Mouse (Mus musculus): ENCODE measurements around the gene Abhd18.
"Not testable (repeated sequence)": the region's sequence is repeated elsewhere in the genome, so short reads cannot be mapped to it uniquely, and the experiment has no call there.

Gene Abhd18
- long read RNA-seq, experiment 1, partial matches to known transcripts = 0 of 1 reads
- long read RNA-seq, experiment 1, other reads (novel, unspliced or antisense) = 1 of 1 reads
- long read RNA-seq, experiment 2, partial matches to known transcripts = 1 of 4 reads
- long read RNA-seq, experiment 2, other reads (novel, unspliced or antisense) = 1 of 4 reads

DNA sequence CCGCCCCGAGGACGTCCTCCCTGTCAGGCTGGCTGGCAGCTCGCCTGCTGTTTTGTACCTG is at the start of gene Abhd18:
Abhd18 (plus strand) TSS at position 14 of the 61 bp plus-strand sequence.
- intact Hi-C loops (cut with DNase I) = loop anchor here (10.0 kb wide), 1 partner anchor 98 kb away; the partner anchor contains the start of gene Larp1b

DNA sequence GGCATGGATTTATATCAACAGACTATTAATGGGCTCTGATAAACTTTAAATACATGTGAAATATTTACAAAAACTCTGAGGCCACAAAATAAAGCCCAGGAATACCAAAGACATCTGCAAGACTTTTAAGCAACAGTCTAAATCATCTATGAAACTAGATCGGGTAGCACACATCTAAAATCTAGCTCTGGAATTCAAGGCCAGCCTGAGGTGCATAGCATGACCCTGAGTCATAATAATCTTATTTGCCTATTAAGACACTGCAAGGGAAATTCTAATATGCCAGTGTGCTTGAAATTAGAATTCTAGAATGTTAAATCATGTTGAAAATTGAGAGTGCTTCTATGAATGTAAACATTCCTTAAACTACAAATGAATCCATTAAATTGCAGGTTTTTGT is 48.7 kb upstream of the Abhd18 start:
- intact Hi-C loops (cut with DNase I) = no loop called here

- intact Hi-C loops (cut with DNase I) = no loop called here
These were observed 48.3 kb upstream of the Abhd18 start for GRCm38 (mm10) chr3:40798500-40798899.

GRCm38 (mm10) chr3:40799530-40800372 is 47.0 kb upstream of the Abhd18 start, which contains the start of gene Plk4:
Gene Plk4, plus strand, starts transcription at chr3:40800019.
- intact Hi-C loops (cut with DNase I) = no loop called here

GRCm38 (mm10) chr3:40800373-40800823 is 46.4 kb upstream of the Abhd18 start:
- intact Hi-C loops (cut with DNase I) = no loop called here

DNA sequence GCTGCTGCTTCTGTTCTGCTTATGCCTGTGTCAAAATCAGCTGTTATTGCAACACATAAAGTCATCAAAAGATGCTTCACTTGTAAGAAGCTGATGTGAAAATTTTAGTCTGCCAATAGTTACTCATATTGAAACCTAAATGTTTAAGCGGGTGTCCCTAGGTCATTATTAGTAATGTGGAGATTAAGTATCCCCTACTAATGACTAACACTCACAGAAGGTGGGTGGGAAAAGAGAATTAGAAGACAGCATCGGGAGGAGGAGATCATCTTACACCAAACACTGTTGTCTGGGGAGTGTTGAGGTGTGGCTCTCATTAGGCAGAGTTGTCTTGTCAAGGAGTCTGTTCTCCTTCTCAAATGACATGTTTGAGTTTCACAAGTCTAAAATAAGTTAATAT is 39.9 kb upstream of the Abhd18 start:
- intact Hi-C loops (cut with DNase I) = no loop called here

DNA sequence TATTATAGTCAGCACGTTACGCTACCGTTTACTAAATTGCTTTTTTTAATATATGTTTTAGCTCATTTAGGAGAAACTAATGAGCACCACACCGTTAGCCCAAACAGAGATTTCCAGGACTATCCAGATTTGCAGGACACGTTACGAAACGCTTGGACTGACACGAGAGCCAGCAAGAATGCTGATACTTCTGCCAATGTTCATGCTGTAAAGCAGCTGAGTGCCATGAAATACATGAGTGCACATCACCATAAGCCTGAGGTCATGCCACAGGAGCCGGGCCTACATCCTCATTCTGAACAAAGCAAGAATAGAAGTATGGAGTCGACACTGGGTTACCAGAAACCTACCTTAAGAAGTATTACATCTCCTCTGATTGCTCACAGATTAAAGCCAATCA is 38.1 kb upstream of the Abhd18 start:
- intact Hi-C loops (cut with DNase I) = no loop called here

DNA sequence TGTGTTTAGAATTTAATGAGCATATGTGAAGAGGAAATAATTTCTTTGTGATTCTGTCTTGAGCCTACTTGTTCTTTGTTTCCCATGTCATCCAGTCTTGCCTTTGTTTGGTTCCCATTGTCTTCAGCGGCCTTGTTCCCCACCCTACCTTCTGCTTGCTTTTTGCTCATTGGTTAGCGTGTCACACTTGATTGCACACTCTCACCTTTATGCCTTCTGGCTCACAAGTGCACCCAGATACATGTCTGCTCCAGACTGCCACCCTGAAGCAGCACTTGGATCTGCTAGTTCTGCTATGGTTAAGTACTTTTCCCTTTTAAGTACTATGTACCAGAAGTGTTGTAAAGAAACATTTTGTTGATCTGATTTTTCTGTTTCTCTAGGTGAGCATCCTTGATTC is 36.9 kb upstream of the Abhd18 start:
- intact Hi-C loops (cut with DNase I) = no loop called here

- intact Hi-C loops (cut with DNase I) = no loop called here
These were observed 33.5 kb upstream of the Abhd18 start for GRCm38 (mm10) chr3:40813275-40813674.

DNA sequence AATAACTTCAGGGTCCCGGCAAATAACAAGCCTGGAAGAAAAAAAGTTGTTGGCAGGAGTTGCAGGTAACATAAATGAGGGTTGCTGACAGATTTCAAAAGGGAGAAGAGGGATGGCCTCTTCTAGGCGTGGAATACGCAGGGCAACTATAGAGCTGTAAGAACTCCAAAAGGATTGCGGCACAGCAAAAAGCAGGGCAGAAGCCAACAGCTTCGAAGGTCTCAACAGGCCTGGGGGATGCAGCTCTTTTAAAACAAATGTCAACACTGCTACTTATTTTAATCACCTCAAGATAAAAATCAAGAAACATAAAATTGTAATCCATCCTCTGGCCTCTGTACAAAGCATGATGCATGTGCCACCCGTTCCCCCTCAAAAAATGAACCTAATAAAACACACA is 1.2 kb upstream of the Abhd18 start:
- intact Hi-C loops (cut with DNase I) = loop anchor here (10.0 kb wide), 1 partner anchor 99 kb away; the partner anchor contains the start of gene Larp1b

DNA sequence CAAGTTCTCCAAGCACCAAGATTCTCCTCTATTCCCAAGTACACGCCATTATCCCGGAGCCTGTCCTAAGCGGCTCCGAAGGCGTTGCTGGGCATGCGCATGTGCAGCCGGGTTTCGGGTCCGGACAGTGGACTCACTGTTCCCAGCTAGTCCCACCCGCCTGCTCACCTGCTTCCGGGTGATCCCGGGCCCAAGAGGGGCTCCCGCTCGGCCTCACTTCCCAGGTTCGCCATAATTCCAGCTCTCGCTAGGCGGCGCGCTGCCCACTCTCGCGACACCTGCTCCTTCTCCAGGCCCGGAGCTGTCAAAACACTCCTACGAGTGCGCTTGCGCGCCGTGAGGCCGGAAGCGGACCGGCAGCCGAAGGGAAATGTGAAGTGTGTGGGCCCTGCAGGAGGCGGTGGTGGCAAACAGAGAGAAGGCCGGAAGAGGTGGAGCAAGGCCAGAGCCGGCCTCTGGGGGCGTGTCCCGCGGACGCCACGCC is 255 bp upstream of the Abhd18 start, which contains the start of gene Mfsd8:
Mfsd8 (minus strand) TSS at position 414 of the 484 bp plus-strand sequence.
- intact Hi-C loops (cut with DNase I) = loop anchor here (10.0 kb wide), 1 partner anchor 98 kb away; the partner anchor contains the start of gene Larp1b

DNA sequence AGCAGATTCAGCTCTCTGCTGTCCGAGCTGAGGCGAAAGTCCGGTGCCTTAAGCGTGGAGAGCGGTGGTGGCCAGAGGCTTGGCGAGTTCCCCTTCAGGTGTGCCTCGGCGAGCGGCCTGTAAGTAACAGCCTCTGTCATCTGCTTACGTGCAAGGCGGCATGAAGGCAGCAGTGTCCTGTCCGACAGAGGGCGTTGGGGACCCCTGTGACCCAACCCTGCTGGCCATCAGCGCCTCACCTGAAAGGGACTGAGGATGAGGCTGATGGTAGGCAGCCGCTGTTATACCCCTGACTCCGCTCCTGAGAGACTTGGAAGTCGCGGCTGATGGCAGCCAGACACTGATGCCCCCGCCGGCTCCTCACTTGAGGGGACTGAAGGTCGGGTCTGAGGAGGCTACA is 248 bp downstream of the Abhd18 start:
- intact Hi-C loops (cut with DNase I) = loop anchor here (10.0 kb wide), 1 partner anchor 98 kb away; the partner anchor contains the start of gene Larp1b

DNA sequence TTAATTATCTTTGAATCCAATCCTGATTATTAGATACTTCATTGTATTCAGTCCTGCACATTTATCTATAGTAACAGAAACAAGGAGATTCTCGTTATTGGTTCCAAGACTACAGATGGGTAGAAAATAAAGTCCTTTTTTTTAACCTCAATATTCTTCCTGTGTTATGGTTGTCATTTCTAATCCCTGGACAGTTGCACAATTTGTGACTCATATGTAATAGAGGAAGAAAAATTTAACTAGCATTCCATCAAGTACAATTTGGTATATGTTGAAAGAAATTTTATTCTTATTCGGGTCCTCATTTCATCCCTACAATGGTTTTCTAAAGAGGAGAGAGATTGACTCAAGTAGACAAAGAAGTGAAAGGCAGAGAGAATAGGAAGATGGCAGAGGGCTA is 1.2 kb downstream of the Abhd18 start:
- intact Hi-C loops (cut with DNase I) = loop anchor here (10.0 kb wide), 1 partner anchor 97 kb away; the partner anchor contains the start of gene Larp1b

DNA sequence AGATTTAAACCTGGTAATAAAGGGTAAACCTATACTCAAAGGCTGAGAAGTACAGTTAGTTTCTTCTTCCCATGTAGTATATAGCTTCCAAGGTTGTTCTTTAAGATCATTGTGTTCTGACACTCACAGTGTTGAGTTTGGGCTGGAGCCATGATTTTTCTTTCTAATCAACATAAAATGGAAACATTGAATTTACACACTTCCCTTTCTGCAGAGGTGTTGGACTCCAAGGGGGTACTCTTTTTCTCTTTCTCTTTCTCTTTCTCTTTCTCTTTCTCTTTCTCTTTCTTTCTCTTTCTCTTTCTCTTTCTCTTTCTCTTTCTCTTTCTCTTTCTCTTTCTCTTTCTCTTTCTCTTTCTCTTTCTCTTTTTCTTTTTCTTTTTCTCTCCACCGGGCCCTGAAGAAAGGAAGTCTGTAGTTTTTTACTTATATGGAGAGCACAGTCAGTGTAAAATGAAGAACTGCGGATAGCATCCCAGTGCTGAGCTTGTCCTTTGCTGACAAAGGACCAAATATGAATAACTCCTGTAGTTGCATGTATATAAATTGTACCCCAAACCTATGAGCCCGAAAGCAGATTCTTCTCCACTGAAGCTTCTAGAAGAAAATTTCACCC is 6.5 kb downstream of the Abhd18 start:
- intact Hi-C loops (cut with DNase I) = not testable (repeated sequence)

GRCm38 (mm10) chr3:40893816-40894258 is 47.1 kb downstream of the Abhd18 start:
- intact Hi-C loops (cut with DNase I) = loop anchor here (10.0 kb wide), 1 partner anchor 51 kb away; the partner anchor contains the start of gene Larp1b

DNA sequence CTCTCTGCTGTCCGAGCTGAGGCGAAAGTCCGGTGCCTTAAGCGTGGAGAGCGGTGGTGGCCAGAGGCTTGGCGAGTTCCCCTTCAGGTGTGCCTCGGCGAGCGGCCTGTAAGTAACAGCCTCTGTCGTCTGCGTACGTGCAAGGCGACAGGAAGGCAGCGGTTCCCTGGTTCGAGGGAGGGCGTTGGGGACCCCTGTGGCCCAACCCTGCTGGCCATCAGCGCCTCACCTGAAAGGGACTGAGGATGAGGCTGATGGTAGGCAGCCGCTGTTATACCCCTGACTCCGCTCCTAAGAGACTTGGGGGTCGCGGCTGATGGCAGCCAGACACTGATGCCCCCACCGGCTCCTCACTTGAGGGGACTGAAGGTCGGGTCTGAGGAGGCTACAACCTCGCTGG is 47.6 kb downstream of the Abhd18 start:
- intact Hi-C loops (cut with DNase I) = loop anchor here (10.0 kb wide), 1 partner anchor 50 kb away; the partner anchor contains the start of gene Larp1b

DNA sequence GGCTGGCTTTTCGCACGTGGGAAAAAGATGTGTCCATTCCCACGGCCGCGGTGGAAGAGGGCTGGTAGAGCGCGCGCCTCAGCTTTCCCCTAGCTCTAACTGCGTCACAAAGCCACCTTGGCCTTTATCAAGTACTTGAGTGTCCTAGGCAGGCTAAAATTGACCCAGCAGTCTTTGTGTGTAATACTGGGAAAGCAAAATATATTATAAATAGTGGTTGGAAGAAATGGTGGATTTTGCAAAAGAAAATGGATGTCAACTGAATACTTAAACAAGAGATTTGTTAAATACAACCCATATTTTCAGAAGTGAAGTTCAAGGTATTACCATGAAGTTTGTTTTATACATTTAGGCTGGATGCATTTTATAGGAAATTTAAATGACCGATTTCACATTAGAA is 55.7 kb downstream of the Abhd18 start, which contains the start of gene 1700034I23Rik:
1700034I23Rik (minus strand) TSS at position 101 of the 400 bp plus-strand sequence.
- intact Hi-C loops (cut with DNase I) = not testable (repeated sequence)

DNA sequence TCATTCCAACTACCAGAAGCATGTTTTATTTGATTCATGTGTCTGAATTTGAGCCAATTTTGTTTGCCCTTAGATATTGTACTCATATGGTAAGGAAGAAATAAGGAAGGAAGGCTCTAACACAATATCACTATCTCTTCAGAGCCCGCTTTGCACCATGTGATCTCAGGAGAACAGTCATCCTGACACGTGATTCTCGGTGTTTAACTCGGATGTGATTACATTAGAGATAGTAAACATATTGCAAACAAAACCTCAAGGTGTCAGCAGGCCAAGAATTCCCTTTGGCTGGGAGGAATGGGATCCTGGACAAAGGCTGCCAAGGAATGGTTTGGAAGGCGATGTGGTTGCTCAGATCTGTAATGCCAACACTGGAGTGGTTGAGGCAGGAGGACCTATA is 91.4 kb downstream of the Abhd18 start:
- intact Hi-C loops (cut with DNase I) = no loop called here

DNA sequence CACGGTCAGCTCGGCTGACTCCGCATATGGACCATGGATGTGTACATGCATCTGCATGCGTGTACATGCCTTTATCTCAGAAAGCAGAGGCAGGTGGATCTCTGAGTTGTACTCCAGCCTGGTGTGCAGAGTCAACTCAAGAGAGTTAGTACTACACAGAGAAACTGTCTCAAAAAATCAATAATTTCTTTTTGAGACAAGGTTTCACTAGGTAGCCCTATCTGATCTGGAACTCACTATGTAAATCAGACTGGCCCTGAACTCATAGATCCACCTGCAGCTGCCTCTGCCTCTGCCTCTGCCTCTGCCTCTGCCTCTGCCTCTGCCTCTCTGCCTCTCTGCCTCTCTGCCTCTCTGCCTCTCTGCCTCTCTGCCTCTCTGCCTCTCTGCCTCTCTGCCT is 91.8 kb downstream of the Abhd18 start:
- intact Hi-C loops (cut with DNase I) = no loop called here

- intact Hi-C loops (cut with DNase I) = no loop called here
These were observed 92.2 kb downstream of the Abhd18 start for GRCm38 (mm10) chr3:40939019-40939418.

DNA sequence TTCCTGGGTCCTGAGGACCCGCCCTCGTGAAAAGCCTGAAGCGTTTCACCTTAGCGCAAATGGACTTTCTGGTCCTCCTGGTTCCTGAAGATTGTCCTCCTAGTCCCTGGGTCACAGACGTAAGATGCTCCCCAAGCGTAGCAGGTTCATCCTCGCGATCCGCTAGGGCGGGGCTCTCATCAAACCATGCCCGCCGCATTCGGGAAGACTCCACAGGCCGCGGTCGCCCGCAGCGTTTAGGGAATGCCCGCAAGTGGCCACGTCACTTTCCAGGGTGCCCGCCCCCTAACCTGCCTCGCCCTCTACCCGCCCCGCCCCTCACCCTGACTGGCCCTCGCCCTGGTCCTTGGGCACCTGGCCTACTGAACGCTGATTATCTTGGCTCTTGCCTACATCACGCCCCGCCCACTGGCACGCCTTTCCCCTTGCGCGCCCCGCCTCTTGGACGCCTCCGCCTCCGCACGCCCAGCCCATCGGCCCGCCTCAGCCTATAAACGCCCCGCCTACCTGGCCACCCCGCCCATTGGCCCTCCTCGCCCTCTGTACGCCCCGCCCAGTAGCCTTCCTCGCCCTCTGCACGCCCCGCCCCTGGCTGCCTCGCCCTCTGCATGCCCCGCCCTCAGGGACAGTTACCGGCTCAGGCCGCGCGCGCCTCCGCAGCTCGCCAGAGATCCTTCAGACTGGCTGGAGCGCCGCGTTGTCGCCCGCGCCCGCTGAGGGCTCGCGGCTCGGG is 102.6 kb downstream of the Abhd18 start, which contains the start of gene Larp1b:
Larp1b (plus strand) TSS at position 659 of the 733 bp plus-strand sequence.
- intact Hi-C loops (cut with DNase I) = loop anchor here (10.0 kb wide), 2 partner anchors 55 to 105 kb away; partner anchors contain the start of genes Abhd18 and Mfsd8

Data from adrenal gland (tissue).